Mouse (Mus musculus): ENCODE measurements around the gene Uqcrq. TPM values are rescaled to one million over a fixed set of nuclear protein-coding genes. Genes with fewer than 3 reads are reported as not detected.

Uqcrq gene
- total and polyA plus RNA-seq, 3 experiments = 1,905 to 2,926 (median 2,451) TPM

- no peak overlapping the region for H3K9ac ChIP-seq (ENCODE audit: low read depth, low read length)
- peaks cover 14% of the 10 kb centered on the region for H3K27me3 ChIP-seq (ENCODE audit: control insufficient read depth, insufficient read depth, low read length)
- H3K4me3 ChIP-seq = no peak overlapping the region
- H3K4me1 ChIP-seq (ENCODE audit: control insufficient read depth, insufficient read depth, low read length) = no peaks in the 10 kb centered on the region; the same call in 1 of the 2 replicates
- H3K27ac ChIP-seq = no peak overlapping the region
- intact Hi-C loops (cut with DNase I) = no loop called here
- no peak for TF ChIP-seq CTCF (IDR thresholded peaks at IDR 0.05)
- TF ChIP-seq EP300 (IDR thresholded peaks at IDR 0.05; ENCODE audit: insufficient read depth, low read depth, low read length) = no peak
- no peaks in the 10 kb centered on the region for H3K79me2 ChIP-seq (replicated peaks; ENCODE audit: control insufficient read depth, insufficient read depth, low read length)
- no peak for DNase-seq
- 26% methylated on average over 8 of the region's 8 CpGs for WGBS
- H3K36me3 ChIP-seq (ENCODE audit: control insufficient read depth, insufficient read depth, low read length) = no peaks in the 10 kb centered on the region
Observed at GRCm38 (mm10) chr11:53475620-53476019, 45.0 kb upstream of the Uqcrq start.

DNA sequence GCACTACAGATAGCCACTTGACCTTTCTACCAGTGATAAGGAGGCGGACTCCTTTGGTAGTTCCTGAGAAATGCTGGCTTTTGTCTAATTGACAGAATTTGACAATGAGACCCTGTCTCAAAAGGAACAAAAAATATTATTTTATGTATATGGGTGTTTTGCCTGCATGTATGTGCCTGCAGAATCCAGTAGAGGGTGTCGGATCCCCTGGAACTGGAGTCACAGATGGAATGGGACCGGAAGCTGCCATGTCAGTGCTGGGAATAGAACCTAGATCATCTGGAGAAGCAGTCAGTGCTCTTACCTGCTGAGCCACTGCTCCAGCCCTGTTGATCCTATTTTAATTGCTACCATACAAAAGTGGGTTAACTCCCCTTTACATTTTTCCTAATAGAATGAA, 42.1 kb upstream of the Uqcrq start:
- no peaks in the 10 kb centered on the region for H3K36me3 ChIP-seq (ENCODE audit: control insufficient read depth, insufficient read depth, low read length)
- H3K27me3 ChIP-seq (ENCODE audit: control insufficient read depth, insufficient read depth, low read length) = no peaks in the 10 kb centered on the region
- no peak for TF ChIP-seq EP300 (IDR thresholded peaks at IDR 0.05; ENCODE audit: insufficient read depth, low read depth, low read length)
- no peak for TF ChIP-seq POLR2A (IDR thresholded peaks at IDR 0.05; ENCODE audit: insufficient read depth, low read depth, low read length)
- TF ChIP-seq CTCF (IDR thresholded peaks at IDR 0.05) = peak; percentile 33
- no peak for DNase-seq
- H3K9ac ChIP-seq (ENCODE audit: low read depth, low read length) = no peak overlapping the region
- 84% methylated on average over 3 of the region's 3 CpGs for WGBS
- no peak overlapping the region for H3K27ac ChIP-seq
- intact Hi-C loops (cut with DNase I) = loop anchor here (5.0 kb wide), 1 partner anchor 55 kb away; no protein-coding TSS in a partner anchor
- peaks cover 1% of the 10 kb centered on the region; the same call in 1 of the 2 replicates for H3K4me1 ChIP-seq (ENCODE audit: control insufficient read depth, insufficient read depth, low read length)
- H3K4me3 ChIP-seq = no peak overlapping the region
- H3K79me2 ChIP-seq (replicated peaks; ENCODE audit: control insufficient read depth, insufficient read depth, low read length) = no peaks in the 10 kb centered on the region

GRCm38 (mm10) chr11:53469968-53470695, 39.5 kb upstream of the Uqcrq start, which contains the start of gene Gm9837:
Gene Gm9837 (minus strand): TSS chr11:53470479.
- Histone ChIP-seq H3K4me1 (ENCODE audit: control insufficient read depth, insufficient read depth, low read length) (peaks cover 3% of the 10 kb centered on the region; the same call in 1 of the 2 replicates), H3K9ac (ENCODE audit: low read depth, low read length) (no peak within 1 kb of the TSS), H3K36me3 (ENCODE audit: control insufficient read depth, insufficient read depth, low read length) (no peaks in the 10 kb centered on the region), H3K27ac (peak within 1 kb of the TSS; percentile 72), H3K4me3 (peak within 1 kb of the TSS; percentile 24), H3K27me3 (ENCODE audit: control insufficient read depth, insufficient read depth, low read length) (no peaks in the 10 kb centered on the region), H3K79me2 (replicated peaks; ENCODE audit: control insufficient read depth, insufficient read depth, low read length) (no peaks in the 10 kb centered on the region)
- TF ChIP-seq POLR2A (IDR thresholded peaks at IDR 0.05; ENCODE audit: insufficient read depth, low read depth, low read length) (peak; percentile 29; the same call in 1 of the 2 replicates), CTCF (IDR thresholded peaks at IDR 0.05) (peak; percentile 95), EP300 (IDR thresholded peaks at IDR 0.05; ENCODE audit: insufficient read depth, low read depth, low read length) (peak; percentile 98)
- WGBS = 4% methylated on average over 29 of the region's 29 CpGs
- intact Hi-C loops (cut with DNase I) = loop anchor here (1.0 to 5.0 kb wide), 6 partner anchors 57 to 267 kb away; partner anchors contain the start of gene Kif3a
- DNase-seq = peak; percentile 88 to 90

GRCm38 (mm10) chr11:53469294-53469967, 38.8 kb upstream of the Uqcrq start:
- H3K4me1 ChIP-seq (ENCODE audit: control insufficient read depth, insufficient read depth, low read length) = peaks cover 3% of the 10 kb centered on the region; the same call in 1 of the 2 replicates
- peak overlapping the region; percentile 72; the same call in 1 of the 2 replicates for H3K27ac ChIP-seq
- no peak for TF ChIP-seq CTCF (IDR thresholded peaks at IDR 0.05)
- no peak for TF ChIP-seq POLR2A (IDR thresholded peaks at IDR 0.05; ENCODE audit: insufficient read depth, low read depth, low read length)
- TF ChIP-seq EP300 (IDR thresholded peaks at IDR 0.05; ENCODE audit: insufficient read depth, low read depth, low read length) = no peak
- intact Hi-C loops (cut with DNase I) = loop anchor here (5.0 kb wide), 2 partner anchors 57 to 98 kb away; partner anchors contain the start of gene Kif3a
- WGBS = 37% methylated on average over 16 of the region's 16 CpGs
- no peaks in the 10 kb centered on the region for H3K36me3 ChIP-seq (ENCODE audit: control insufficient read depth, insufficient read depth, low read length)
- no peak for DNase-seq
- no peaks in the 10 kb centered on the region for H3K79me2 ChIP-seq (replicated peaks; ENCODE audit: control insufficient read depth, insufficient read depth, low read length)
- no peak overlapping the region for H3K9ac ChIP-seq (ENCODE audit: low read depth, low read length)
- peak overlapping the region; percentile 24 for H3K4me3 ChIP-seq
- H3K27me3 ChIP-seq (ENCODE audit: control insufficient read depth, insufficient read depth, low read length) = no peaks in the 10 kb centered on the region

GRCm38 (mm10) chr11:53466231-53466971, 35.8 kb upstream of the Uqcrq start:
- Histone ChIP-seq H3K9ac (ENCODE audit: low read depth, low read length) (peak overlapping the region; percentile 57), H3K27me3 (ENCODE audit: control insufficient read depth, insufficient read depth, low read length) (0 out of 2 replicates have a peak, but pooled peaks cover 2% of the 10 kb centered on the region), H3K4me1 (ENCODE audit: control insufficient read depth, insufficient read depth, low read length) (peaks cover 3% of the 10 kb centered on the region; the same call in 1 of the 2 replicates), H3K27ac (no peak overlapping the region), H3K79me2 (replicated peaks; ENCODE audit: control insufficient read depth, insufficient read depth, low read length) (no peaks in the 10 kb centered on the region), H3K36me3 (ENCODE audit: control insufficient read depth, insufficient read depth, low read length) (no peaks in the 10 kb centered on the region), H3K4me3 (peak overlapping the region; percentile 36; the same call in 1 of the 2 replicates)
- peak; percentile 74 to 85 for DNase-seq
- intact Hi-C loops (cut with DNase I) = loop anchor here (5.0 kb wide), 2 partner anchors 54 to 101 kb away; partner anchors contain the start of gene Kif3a
- TF ChIP-seq CTCF (IDR thresholded peaks at IDR 0.05) = peak; percentile 97
- TF ChIP-seq POLR2A (IDR thresholded peaks at IDR 0.05; ENCODE audit: insufficient read depth, low read depth, low read length) = no peak
- 12% methylated on average over 40 of the region's 40 CpGs for WGBS

Data from heart, adult 2 months (tissue).